Mouse (Mus musculus): ENCODE data around the gene A930033H14Rik.

The A930033H14Rik gene

DNA sequence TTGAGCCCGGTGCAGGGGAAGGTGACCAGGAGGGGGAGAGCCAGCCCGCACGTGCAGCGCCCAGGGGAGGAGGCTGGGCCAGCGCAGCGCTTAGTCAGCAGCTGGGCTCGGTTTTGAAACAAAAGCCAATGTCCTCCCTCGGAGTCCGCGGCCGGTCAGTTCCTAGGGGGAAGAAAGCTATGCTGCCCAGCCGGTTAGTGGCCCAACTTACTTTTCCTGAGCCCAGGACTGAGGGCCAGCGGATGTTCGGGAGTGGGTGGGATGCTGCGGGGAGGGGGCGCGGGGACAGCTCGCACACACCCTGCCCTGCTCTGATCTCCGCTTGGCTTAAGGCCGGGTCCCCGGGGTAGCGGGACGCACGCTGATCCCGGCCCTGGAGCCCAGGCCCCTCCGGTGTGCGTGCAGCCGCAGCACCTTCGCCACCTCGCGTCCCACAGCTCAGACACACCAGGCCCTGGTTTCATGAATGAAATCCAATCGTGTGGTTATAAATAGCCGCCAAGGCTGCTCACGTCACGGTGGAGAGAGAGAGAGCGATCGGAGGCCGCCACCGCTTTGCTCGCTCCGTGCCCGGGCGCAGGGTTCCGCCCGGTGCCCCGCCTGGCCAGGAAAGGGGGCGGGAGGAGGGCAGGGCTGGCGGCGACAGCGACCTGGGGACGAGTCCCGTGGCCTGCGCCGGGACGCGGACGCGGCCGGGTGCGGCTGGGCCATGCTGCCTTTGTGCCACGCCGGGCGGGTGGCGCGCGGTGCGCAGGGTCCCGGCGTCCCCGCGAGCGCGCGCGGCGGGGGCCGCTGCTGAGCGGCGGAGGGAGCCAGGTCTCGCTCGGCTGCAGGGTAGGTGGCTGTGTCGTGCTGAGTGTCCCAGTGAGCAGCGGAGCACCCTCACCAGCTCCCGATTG is at the start of gene A930033H14Rik:
Gene A930033H14Rik, minus strand, starts transcription at position 557 of the 899 bp plus-strand sequence.
- peak; percentile 88 to 92 for DNase-seq

DNA sequence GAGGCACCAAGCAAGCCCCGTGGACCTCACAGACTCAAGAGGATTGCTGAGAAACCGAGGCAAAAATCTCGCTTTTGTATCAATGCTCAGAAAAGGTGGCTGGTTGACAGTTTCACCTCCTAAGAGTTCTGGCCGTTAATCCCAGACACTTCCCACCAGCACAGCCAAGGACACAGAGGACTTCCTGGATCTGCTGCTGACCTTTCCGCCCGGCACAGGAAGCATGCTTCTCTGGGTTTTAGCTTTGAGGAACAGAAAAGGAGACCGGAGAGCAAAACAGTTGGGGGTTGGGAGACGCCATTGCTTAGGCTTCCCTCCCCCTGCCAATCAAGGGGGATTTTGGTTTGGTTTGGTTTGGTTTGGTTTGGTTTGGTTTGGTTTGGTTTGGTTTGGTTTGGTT is 47.0 kb upstream of the A930033H14Rik start:
- DNase-seq, result no peak

DNA sequence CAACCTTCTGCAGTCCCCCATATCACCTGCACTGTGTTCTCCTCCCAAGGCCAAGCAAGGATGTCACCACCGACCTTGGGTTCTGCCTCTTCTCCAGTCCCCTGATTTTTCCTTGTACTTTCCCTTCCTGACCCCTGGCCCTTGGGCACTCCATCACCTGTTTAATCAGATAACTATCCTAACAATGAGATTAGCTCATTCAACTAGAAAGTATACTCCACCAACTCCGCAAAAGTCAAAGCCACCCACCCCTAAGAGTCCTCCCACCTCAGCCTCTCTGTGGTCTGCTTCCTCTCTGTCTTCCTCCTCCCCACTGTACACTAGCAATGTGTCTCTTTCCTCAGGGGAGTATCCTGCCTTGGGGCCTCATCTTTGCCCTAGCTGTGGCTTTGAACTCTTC is 46.3 kb upstream of the A930033H14Rik start:
- no peak for DNase-seq

DNA sequence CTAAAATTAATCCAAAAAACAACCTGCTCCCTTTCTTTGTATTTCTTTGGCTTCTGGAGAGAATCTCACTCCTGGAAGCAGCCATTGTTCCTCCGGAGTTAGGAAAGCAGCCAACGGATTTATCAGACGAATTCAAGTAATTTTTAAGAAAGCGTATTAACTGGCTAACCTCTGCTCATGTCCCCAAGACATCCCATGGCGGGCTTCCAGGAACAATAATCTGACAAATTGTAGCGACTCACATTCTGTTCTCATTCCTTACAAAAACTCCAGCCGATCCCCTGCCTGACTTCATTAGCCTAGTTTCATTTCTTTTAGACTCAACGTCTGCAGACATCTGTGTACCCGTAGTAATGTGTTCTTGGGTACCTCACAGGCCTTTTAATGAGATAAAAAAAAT is 45.7 kb upstream of the A930033H14Rik start:
- DNase-seq, result no peak

DNA sequence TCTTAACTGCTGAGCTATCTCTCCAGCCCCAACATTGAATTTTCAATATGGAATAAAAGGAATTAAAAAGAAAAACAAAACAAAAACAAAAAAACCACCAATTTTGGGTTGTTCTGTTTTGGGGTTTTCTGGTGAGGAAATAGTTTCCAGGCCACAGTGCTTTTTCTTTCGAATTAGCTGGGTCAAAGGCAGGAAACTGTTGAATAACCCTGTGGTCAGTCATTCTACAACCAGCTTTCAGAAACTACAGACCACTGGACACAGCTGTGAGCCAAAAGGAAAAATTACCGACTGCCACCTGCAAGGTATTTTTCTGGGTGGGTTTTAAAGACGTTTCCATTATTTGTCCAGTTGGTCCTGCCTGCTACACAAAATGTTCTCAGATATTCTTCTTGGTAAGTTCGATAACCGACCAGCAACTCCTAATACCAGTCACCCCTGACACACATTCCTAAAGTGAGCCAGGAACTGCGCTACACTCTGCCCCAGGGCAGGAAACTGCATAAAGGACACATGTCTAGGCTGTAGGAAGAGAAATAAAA is 44.8 kb upstream of the A930033H14Rik start:
- no peak for DNase-seq

DNA sequence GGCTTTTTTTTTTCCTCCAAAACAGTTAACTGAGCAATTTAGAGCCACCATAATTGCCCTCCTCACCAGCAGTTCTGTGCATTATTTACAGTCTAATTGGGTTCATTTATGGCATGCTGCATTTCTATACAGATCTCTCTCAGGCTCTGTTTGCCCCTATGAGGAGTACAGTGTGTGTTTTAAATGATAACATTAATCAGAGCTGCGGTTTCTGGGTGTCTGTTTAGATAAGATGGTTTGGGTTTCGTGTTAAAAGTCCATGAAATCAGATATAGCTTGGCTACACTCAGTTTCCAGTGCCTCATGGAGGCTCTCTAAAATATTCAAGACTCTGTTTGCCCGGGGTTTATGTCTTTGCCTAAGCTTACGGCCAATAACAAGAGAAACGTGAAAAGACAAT is 42.7 kb upstream of the A930033H14Rik start:
- DNase-seq, result no peak

DNA sequence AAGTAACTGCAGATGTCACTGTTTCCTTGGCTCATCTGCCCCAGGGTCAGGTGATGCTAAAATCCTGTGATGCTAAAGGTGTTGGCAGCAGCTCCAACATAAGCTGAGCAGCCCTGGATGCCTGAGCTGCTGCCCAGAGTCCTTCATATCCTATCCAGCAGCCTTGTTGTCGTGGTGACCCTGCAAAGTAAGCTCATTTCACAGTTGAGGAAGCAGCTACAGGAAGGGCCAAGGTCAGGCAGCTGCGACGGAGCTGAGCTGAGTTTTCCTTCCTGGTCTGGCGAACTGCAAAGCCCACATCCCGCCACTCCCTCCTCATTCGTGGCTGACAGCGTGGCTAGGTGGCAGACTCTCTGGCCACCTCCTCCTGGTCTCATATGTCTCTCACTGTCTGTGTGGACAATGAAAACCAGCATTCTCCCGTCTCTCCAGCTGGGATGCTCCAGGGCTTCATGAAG is 41.5 kb upstream of the A930033H14Rik start:
- DNase-seq, result peak; percentile 56 to 77

DNA sequence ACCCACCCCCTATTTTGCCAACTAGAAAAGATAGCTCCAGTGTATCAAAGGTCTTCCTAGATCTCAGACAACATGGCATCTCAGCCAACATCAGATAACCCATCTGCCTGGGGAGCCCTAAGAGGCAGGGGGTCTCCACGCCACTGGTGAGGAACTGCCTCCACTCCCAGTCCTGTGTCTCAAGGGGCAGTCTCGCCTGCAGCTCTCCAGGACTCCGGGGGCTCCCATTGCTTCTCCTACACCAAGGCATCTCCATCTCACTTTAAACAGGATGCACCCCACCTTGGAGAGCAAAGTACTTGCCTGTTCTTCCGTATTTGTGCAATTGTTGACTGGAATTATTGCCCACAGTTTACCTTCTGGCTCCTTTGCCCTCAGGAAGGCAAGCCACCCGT is 40.8 kb upstream of the A930033H14Rik start:
- DNase-seq, result no peak

DNA sequence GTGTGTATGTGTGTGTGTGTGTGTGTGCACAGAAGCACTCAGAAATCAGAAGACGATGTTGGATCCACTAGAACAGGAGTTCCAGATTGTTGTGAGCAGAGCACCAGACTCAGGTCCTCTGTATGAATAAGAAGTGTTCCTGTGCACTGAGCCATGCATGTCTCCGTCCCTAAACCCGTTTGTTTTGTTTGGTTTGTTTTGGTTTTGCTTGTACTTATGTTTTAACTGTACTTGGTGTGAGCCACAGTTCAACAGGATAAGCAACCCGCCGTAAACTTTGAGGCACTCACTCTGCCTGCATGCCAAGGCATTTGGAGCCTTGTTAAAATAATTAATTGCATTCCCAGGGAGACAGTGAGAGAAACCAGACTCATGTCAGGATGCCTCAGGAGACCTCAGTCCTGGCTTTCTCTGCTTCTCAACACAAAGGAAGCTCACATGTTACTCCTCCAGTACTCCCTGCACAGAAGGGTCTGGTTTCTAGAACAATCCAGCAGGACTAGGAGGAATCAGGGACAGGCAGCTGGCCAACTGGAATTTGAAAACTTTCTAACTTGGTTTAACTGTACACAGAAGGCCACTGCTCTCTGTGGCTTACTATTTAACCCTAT is 40.3 kb upstream of the A930033H14Rik start:
- peak in 1 of 2 experiments; percentile 44 for DNase-seq

DNA sequence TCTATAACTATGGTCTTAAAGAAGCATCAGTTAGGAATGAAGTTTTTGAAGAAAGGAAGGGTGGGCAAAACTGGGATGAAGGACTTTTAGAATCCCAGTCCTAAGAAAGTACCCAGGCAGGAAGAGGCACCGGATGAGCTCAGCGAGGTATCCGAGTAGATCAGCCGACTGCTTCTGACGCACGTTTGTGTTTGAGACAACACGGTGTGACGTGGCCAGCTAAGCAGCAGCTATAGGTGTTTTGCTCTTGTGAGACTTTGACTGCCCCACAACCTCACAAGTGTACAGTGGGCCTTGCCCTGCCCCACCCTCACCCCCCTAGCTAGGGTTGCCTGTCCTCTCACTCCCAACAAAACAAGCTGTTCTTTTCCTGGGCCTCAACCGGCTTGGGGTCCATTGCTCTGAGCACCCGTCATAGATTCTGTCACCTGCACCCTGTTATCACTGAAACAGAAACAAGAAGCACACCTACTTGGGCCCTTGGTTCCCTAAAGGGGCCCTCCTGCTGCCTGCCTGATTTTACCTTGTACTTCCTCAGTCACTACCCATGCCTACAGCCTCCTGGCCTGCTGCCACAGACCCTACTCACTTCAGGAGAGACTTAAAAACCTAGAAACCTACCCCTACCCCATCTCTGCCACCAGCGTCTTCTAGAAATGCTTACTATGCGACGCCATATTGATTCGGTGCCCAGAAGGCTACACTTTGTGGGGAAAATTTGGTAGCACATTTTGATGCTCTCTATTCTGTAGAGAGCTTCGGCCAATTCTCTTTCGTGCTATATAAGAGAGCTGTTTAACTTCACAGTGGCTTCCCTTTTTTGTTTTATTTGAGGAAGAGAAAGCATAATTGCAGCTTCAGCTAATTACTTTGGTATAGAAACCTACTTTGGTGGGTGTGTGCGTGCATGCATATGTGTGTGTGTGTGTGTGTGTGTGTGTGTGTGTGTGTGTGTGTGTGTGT is 39.5 kb upstream of the A930033H14Rik start:
- no peak for DNase-seq

DNA sequence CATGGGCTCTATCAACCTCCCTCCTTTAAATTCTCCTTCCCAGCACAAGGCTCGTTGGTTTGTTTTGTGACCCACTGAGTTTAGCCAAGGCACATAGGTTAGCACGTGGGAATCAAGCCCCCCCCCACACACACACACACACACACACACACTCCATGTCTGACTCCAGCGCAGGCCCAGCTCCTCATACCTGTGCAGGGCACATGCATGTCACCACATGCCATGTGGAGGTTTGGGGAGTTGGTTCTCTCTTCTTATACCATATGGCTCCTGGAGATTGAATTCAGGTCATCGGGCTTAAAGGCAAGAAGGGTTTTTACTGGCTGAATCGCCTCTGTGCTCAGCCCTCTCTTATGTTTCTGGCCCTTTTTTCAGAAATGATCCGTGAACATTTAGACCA is 38.4 kb upstream of the A930033H14Rik start:
- no peak for DNase-seq

DNA sequence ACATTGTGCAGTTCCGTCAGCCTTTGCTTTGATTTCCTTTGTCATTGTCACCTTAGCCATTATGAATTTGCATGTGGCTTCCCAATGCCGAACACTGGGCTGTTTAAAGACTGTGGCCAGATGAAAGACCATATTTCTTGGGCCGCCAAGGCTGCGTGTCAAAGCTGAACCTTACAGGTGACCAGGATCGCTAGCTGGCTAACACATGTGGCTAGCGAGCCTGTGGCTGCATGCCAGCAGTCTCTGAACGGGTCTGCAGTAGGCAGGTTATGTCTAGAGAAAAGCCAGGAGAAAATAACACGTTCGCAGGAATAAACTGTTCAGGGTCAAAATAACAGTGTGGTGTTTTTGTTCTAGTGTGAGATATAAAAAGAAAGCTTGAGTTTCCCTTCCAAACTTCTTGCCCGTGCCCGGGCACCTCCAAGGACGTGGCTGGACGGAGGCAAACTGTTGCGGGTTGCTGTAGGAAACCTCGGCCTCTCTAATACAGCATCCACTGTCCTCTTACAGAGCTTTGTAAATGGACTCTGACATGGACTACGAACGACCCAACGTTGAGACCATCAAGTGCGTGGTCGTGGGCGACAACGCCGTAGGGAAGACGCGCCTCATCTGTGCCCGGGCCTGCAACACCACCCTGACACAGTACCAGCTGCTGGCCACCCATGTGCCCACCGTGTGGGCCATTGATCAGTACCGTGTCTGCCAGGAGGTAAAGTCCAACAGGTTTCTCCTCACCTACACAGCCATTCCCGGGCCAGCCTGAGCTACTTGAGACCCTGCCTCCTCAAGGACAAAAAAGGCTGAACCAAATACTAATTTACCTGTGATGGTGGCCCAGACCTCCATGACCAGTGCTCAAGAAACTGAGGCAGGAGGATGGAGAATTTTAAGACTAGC is 35.6 kb upstream of the A930033H14Rik start:
- DNase-seq, result no peak

DNA sequence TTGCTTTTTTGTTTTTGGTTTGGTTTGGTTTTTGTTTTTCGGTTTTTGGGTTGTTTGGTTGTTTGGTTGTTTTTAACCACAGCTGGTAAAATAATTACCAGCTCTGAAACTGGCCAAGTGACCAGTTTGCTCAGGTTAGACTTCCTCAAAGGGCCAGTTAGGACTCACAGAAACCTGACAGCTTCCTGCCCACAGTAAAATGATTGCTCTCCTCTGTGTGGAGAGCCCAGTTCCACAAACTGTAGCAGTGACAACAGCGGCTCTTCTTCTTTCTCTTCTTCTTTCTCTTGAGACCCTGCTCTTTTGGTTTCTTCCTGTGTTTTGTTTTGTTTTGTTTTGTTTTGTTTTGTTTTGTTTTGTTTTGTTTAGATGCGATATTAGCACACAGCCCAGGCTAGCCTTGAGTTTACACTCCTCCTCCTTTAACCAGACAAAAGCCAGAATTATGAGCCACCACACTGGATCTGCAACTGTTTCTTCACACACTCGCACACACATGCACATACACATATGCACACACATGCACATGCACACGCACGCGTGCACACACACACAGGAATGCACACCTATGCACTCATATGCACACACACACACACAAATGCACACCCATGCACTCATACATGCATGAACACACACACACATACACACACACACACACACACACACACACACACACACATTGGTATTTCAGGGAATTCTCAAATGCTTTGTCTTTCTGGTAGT is 34.6 kb upstream of the A930033H14Rik start:
- no peak for DNase-seq

DNA sequence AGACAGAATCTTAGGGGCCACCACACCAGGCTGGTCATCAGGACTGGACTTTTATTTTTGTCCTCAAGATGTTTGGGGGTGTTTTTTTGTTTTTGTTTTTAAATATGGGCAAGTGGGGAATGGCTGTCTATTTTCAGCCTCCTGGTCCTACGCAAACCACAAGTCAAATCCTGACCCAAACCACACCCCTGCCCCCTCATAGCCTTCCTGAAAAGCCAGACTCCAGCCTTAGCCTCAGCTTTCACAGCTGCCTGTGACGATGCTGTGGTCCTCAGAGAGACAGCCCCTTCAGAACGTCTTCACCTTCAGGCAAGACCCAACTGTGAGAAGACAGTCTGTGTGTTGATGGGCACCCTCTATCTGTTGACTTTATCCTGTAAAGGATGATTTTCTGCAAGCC is 33.9 kb upstream of the A930033H14Rik start:
- DNase-seq, result no peak

DNA sequence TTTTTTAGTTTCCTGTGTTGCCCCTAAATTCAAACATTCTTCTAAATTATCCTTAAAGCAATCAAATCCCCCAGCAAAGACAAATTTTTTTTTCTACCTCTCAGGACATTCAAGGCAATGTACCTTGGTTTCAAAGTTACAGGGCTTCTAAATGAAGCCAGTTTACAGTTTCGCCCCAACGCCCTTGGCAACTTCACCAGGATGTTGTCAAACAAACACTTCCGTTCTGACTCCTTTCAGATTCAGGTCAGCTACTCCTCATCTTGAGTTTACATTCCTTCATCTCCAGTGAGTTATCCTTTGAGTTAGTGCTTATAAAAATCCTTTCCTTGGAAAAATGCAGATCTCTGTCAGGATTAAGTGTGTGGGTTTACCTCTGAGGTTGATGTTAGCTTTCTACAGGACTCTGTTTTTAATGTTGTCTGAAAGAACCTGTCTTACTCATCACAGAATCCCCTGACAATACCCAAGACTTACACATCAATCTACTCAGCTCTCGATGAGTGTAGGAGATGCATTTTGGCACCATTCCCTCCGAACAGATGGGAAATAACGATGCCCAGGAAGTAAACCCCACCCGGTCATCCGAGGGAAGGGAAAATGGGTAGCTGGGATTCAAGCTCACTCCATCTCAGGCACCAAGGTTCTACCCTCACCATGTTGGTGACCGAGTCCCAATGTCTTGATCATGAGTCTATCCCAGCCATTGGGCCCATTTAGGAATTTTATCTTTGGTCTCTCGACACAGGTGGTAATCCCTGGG is 33.2 kb upstream of the A930033H14Rik start:
- DNase-seq, result no peak

DNA sequence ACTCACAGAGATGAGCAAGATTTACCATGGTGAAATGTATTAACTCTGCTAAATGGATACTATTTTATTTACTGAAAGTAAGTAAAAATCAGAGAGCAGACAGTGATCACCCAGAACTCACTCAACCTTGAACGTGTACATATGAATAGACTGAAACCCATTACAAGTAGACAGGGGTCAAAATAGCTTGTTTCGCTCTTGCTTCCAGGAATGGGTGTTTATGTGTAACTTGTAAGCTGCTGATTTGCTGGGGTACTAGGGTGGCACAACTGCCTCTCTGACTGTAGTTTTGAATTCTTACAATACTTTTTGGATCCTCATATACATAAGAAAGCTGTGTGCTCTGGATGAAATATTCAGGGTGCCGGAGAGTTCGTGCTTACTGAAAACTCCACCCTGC is 32.3 kb upstream of the A930033H14Rik start:
- DNase-seq, result no peak

DNA sequence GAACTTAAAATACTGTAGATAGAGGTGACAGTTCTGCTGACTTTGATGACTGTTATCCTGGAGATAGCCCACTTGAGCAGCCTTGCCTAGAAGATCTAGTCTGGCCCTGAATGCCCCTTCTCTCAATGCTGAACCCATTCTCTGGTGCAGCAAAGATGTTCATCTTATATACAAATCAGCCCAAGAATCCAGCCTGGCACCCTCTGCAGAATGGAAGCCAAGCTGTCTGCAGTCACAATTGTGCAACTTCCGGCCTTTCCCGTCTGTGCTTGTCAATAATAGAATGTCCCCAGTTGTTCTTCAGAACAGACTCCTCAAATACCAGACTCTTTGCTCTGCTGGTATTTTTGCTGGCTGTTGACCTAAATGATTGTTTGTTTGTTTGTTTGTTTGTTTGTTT is 27.6 kb upstream of the A930033H14Rik start:
- DNase-seq, result peak in 1 of 2 experiments; percentile 66

DNA sequence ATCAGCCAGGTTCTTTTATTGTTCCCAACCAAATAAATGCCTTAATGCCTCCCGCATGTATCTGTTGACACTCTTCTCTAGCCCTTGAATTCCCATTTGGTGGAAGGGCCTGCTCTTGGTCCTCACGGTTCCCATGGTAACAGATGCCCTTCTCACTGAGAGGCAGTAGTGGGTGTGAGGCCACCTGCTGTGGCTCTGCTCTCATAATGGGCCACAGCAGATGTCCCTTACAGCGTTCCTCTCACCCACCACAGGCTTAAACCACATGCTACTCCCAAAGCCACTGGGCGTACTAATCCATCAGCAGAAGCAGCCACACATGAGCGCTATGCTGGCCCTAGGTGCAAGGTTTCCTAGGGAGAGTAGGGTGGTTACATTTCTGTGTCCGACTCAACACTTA is 25.4 kb upstream of the A930033H14Rik start:
- DNase-seq, result no peak

DNA sequence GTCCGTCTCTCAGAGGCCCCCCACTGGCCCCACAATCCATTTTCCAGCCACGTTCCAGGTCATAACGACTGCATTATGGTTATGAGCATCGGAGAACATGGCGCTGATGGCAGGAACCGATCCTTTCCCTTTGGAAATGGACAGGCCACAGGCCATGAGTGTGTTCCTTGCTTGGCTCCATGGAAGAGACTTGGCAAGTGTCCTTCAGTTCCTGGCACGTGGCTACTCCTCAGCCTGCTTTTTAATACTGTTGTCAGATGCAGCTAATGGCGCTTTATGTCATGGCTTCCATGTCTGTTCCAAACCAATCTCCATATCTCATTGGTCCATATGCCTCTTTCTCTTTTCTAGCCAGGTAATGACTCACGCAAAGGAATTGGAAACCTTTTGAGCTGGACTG is 24.9 kb upstream of the A930033H14Rik start:
- no peak for DNase-seq

DNA sequence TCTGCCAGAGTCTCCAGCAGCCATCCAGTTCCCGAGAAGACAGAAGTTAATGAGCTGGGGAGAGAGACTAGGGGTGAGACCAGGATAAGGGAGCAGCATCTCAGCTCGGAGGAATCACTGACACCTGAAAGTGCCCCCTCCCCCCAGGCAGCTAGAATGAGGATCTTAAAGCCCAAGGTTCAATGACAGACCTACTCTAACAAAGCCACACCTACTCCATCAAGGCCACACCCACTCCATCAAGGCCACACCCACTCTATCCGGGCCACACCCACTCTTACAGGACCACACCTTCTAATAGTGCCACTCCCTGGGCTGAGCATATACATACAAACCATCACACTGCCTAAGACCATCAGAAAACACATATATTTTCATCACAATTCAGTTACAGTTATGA is 24.3 kb upstream of the A930033H14Rik start:
- no peak for DNase-seq
